Mouse (Mus musculus) small intestine, adult 2 months (tissue): Measurements from ENCODE around the gene Fbxo42.

Experiments used
- CTCF ChIP-seq: fragments of 200-500 bp; IDR thresholded peaks from 2 replicates; pipeline ENCODE4 v1.5.1; 2012; ENCODE audit warnings: low read depth, mild to moderate bottlenecking, control low read depth, inconsistent platforms, low read length, moderate library complexity, mixed read lengths; ENCODE audit not compliant: insufficient replicate concordance, insufficient read length; ENCODE audit errors: extremely low read depth
- POLR2A ChIP-seq: fragments of 200-500 bp; IDR thresholded peaks from 2 replicates; pipeline ENCODE4 v1.6.1; 2012; ENCODE audit warnings: low read depth, mild to moderate bottlenecking, control low read depth, inconsistent platforms, low read length, moderate library complexity

GRCm38 (mm10) chr4:141157485-141157884 is 9.8 kb downstream of the Fbxo42 start:
- TF ChIP-seq CTCF (no peak), POLR2A (no peak)
